7 mouse cellular contexts compared by ENCODE assay signal in genomic region chr9:87730961-87731535, GRCm38 (mm10). TPM values are rescaled to one million over a fixed set of nuclear protein-coding genes. Genes with fewer than 3 reads are reported as not detected.
DNase-seq lines count a peak whose midpoint lies in the region; ATAC-seq and TF ChIP-seq lines count a peak whose summit lies in the region.

Gene Tbx18 (minus strand): TSS chr9:87731260.

- peak; percentile 91 for DNase-seq in ES-E14 (ENCODE audit: low read depth, low spot score)
- peak; percentile 28 to 35 for DNase-seq in adrenal gland, adult 18-20 months (ENCODE audit: low spot score in 2 of 2)
- DNase-seq in forebrain, embryonic 11.5 days (ENCODE audit: low spot score) = peak; percentile 92
- DNase-seq in heart, postnatal 10 days = peak; percentile 89 to 93
- DNase-seq in left cerebral cortex, postnatal 4 days = peak; percentile 89
- peak; percentile 90 for DNase-seq in mesoderm, embryonic 11.5 days (ENCODE audit: low read depth, low spot score)
- DNase-seq in urinary bladder, postnatal 25 days (ENCODE audit: low spot score) = peak; percentile 32

- peak; percentile 91 for ATAC-seq in forebrain, embryonic 11.5 days (replicated peaks; ENCODE audit: low FRiP score)

- H3K9ac ChIP-seq in ES-E14 (ENCODE audit: insufficient read depth, low read depth, low read length, poor library complexity, severe bottlenecking) = peak within 1 kb of the TSS; percentile 54; the same call in 1 of the 2 replicates
- peak within 1 kb of the TSS; percentile 44 for H3K9ac ChIP-seq in forebrain, embryonic 11.5 days (ENCODE audit: low read length)

- H3K27me3 ChIP-seq in forebrain, embryonic 11.5 days (ENCODE audit: control insufficient read depth, insufficient read depth, low read length) = peaks cover 62% of the 10 kb centered on the region

- in situ Hi-C loops in ES-E14 (cut with MboI; ENCODE audit: low sequenced_read_pairs in 2 of 2, unreplicated experiment in 2 of 2) = no loop called here

- H3K27ac ChIP-seq in ES-E14 (ENCODE audit: insufficient read depth, low read depth, low read length, poor library complexity, severe bottlenecking) = no peak within 1 kb of the TSS
- no peak within 1 kb of the TSS for H3K27ac ChIP-seq in forebrain, embryonic 11.5 days (ENCODE audit: low read depth, low read length)

- intact Hi-C loops in heart, postnatal 10 days (cut with DNase I) = loop anchor here (5.0 kb wide), 3 partner anchors 314 to 491 kb away; no protein-coding TSS in a partner anchor
- intact Hi-C loops in left cerebral cortex, postnatal 4 days (cut with DNase I) = loop anchor here (5.0 to 10.0 kb wide), 2 partner anchors 314 to 494 kb away; no protein-coding TSS in a partner anchor

- WGBS in forebrain, embryonic 11.5 days = under 1% methylated on average over 27 of the region's 27 CpGs

- no peaks in the 10 kb centered on the region for H3K36me3 ChIP-seq in ES-E14 (ENCODE audit: control insufficient read depth, insufficient read depth, low read length, poor library complexity, severe bottlenecking)
- H3K36me3 ChIP-seq in forebrain, embryonic 11.5 days (ENCODE audit: control insufficient read depth, insufficient read depth, low read length) = no peaks in the 10 kb centered on the region

- H3K4me1 ChIP-seq in ES-E14 (ENCODE audit: control insufficient read depth in 2 of 2, insufficient read depth in 2 of 2, low read length in 2 of 2, poor library complexity in 1 of 2) = no peaks in the 10 kb centered on the region
- H3K4me1 ChIP-seq in forebrain, embryonic 11.5 days (replicated peaks; ENCODE audit: control insufficient read depth, insufficient read depth, low read length) = peaks cover 12% of the 10 kb centered on the region

- H3K4me3 ChIP-seq in ES-E14 (ENCODE audit: insufficient read depth in 1 of 2, low read depth in 1 of 2, low read length in 2 of 2, poor library complexity in 1 of 2, severe bottlenecking in 1 of 2) = peak within 1 kb of the TSS; percentile 65 to 67
- H3K4me3 ChIP-seq in forebrain, embryonic 11.5 days (ENCODE audit: low read depth, low read length) = peak within 1 kb of the TSS; percentile 41

- peak within 1 kb of the TSS; percentile 80 for H3K4me2 ChIP-seq in forebrain, embryonic 11.5 days (ENCODE audit: low read depth, low read length, severe bottlenecking)

- H3K9me3 ChIP-seq in ES-E14 (ENCODE audit: control insufficient read depth, insufficient read depth, low read depth, low read length) = no peaks in the 10 kb centered on the region
- no peaks in the 10 kb centered on the region for H3K9me3 ChIP-seq in forebrain, embryonic 11.5 days (ENCODE audit: control insufficient read depth, low read length)

TF ChIP-seq in ES-E14, 5 proteins besides CTCF, POLR2A, EP300 and RAD21:
- TF ChIP-seq MAFK (IDR thresholded peaks at IDR 0.05; ENCODE audit: insufficient read depth, low read depth, low read length) (no peak), ZNF384 (IDR thresholded peaks at IDR 0.05; ENCODE audit: low read depth, low read length) (0 out of 2 replicates have a peak, but pooled peaks have one; percentile 38)
TF ChIP-seq in ES-E14: peak in this region for 1.

RNA-seq across cellular contexts. Expression of gene Tbx18, which starts in this region (rescaled TPM):
- total RNA-seq in ES-E14 (2012; rRNA removed) = 0.11 and 0.58 TPM in 2 replicates
- 1 to 10 TPM in 1 of 2 experiments, under 1 TPM in 1; 0.70 to 1.4 TPM for total RNA-seq in adrenal gland, adult 18-20 months (2021)
- polyA plus RNA-seq in forebrain, embryonic 11.5 days (2014; fragmentation: Nextera tagmentation; extraction: Ambion mirVana) = 5.4 and 6.0 TPM in 2 replicates
- 1 to 10 TPM; 7.8 to 9.4 TPM for total RNA-seq in heart, postnatal 10 days (2021)
- total RNA-seq in left cerebral cortex, postnatal 4 days (2021) = 1 to 10 TPM; 6.7 to 7.2 TPM

Comparison
In these comparisons a context has a peak if more than half of its experiments do, and no peak if none do; other contexts are left out.
1. Peak in DNase-seq, H3K4me3 ChIP-seq and H3K9ac ChIP-seq in ES-E14; RNA of the gene not detected or under 1 TPM.
2. DNase-seq: peak in every context shown above with its lines; median percentile 92 in forebrain, embryonic 11.5 days; 91 in ES-E14; 91 in heart, postnatal 10 days; 90 in mesoderm, embryonic 11.5 days; 89 in left cerebral cortex, postnatal 4 days; 32 in urinary bladder, postnatal 25 days; 32 in adrenal gland, adult 18-20 months.